Mouse (Mus musculus): Measurements from ENCODE around the gene Erv3.

Gene Erv3

DNA sequence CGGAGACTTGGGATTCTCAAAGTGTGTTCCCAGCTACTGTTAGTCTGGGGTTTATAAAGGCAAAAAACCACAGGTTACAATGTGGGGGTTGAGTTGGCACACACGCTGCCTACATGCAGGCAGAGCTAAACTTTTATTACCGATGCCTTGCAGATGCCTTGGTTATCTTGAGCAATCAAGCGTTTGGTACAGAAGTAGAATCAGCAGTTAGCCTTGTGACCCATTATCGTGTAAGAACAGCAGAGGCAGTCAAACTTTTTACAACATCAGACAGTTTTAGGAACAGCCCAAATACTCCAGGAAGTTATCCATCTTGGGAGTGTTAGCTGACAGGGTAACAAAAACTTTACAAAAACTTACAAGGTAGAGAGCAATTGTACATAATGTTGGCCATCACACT, at the start of gene Erv3:
Gene Erv3, minus strand, starts transcription at position 27 of the 400 bp plus-strand sequence.
- DNase-seq (ENCODE audit: low read depth): no peak

GRCm38 (mm10) chr2:131908906-131909305, 49.4 kb upstream of the Erv3 start:
- no peak for DNase-seq (ENCODE audit: low read depth)

- no peak for DNase-seq (ENCODE audit: low read depth)
Measured at GRCm38 (mm10) chr2:131908351-131908861, 48.9 kb upstream of the Erv3 start.

GRCm38 (mm10) chr2:131907311-131907710, 47.8 kb upstream of the Erv3 start:
- no peak for DNase-seq (ENCODE audit: low read depth)

GRCm38 (mm10) chr2:131906846-131907245, 47.3 kb upstream of the Erv3 start:
- no peak for DNase-seq (ENCODE audit: low read depth)

DNA sequence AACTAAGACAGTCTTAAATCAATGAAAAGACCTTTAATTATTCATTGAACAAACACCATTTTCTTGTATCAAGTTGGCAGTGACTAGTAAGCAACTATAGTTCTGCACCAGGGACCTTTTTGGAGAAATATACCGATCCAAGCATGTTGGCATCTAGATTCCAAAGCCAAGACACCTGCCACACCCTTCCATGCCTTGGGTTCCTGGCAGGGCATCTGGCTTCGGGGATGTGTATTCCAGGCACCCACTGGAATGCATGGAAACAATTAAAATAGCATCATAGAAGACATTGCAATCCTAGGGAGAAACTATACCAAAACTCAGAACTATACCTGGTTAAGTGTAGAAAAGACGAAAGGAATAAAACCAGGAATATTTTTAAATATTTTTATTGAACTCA, 46.7 kb upstream of the Erv3 start:
- DNase-seq (ENCODE audit: low read depth): no peak

GRCm38 (mm10) chr2:131905776-131906175, 46.2 kb upstream of the Erv3 start:
- no peak for DNase-seq (ENCODE audit: low read depth)

DNA sequence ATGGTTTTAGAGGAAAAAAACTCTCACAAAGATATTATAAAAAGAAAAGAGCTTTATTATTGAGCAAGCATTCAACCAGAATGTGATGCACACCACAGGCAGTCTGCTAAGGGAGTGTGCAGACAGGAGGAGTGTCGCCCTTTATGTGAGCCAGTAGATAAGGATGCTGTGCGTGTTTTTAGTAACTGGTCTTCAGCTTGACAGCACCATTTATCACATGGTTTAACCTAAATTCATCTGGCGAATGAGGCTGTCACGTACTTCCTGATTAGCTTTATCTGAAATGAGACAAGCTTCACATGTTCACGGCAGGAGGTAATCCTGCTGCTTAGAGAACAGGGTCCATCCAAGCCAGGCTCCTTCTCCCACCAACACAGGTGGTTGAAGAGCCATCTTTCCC, 45.5 kb upstream of the Erv3 start:
- peak; percentile 60 for DNase-seq (ENCODE audit: low read depth)

DNA sequence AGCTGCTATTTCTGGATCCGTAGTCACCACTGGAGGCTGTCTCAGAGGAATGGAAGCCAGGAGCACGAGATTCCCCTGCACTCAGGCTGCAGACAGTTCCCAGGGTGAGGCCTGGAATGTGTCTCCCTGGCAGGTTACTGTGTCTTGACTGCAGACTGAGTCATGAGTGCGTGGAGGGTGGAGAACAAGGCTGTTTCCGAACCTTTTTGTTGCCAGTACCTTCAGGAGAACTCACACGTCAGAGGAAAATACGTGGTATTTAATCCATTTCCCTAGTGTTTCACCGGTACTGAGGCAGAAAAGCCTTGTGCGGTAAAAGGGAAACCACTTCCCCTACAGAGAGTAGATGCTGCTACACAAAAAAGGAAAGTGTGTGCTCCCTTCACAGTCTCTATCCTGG, 43.3 kb upstream of the Erv3 start:
- no peak for DNase-seq (ENCODE audit: low read depth)

GRCm38 (mm10) chr2:131902423-131902822, 42.9 kb upstream of the Erv3 start:
- DNase-seq (ENCODE audit: low read depth): no peak

- no peak for DNase-seq (ENCODE audit: low read depth)
Measured at GRCm38 (mm10) chr2:131897336-131898109, 38.0 kb upstream of the Erv3 start.

DNA sequence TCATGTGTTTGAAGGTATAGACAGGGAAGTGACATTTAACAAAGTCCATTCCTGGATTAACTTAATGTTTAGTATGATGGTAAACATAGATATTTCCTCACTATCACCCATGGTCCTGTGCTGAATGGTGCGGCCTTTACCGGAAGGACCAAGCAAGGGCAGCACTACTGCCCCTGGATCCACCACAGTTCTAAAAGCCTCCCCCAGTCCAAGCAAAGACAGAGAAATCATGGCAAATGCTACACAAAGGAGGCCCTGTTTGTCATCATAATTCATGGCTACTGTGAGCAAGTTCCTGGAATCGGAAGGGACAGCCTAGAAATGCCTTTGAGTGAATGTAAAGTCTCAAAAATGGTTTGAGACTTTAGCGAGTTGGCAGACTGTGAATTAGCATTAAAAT, 36.5 kb upstream of the Erv3 start:
- DNase-seq (ENCODE audit: low read depth): no peak

DNA sequence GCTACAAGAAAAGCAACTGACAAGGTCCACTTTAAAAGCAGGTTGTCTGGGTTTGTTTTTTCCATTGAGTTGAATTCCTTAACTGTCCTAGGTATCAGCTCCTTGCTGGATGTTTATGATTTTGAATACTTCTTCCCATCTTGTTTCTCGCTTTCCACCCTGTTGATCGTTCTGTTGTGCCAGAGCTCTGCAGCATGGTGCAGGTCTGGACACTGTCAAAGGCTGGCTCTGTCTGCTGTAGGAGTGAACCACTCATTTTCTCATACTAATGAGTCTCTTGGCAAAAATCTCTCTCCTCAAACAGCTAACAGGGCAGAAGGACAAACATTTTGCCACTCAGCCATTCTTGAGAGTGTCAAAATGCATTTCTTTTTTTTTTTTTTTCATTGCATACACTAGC, 35.6 kb upstream of the Erv3 start:
- no peak for DNase-seq (ENCODE audit: low read depth)

DNA sequence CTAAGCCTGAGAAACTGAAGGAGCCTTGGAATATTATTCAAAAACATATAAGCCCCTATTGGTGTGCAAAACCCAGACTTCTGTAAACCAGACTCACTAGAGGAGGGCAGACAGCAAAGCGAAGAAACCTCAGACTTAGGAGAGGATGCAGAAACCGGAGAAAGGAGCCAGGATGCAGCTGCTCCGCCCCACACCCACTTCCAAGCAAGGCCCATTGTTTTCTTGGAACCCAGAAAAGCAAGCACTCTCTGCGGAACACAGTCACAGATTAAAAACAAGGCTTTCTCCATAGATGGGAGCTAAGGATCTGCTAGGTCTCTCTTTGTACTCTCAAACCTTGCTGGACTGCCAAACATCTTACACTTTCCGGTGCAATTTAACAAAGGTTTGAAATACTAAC, 33.0 kb upstream of the Erv3 start:
- DNase-seq (ENCODE audit: low read depth): no peak

DNA sequence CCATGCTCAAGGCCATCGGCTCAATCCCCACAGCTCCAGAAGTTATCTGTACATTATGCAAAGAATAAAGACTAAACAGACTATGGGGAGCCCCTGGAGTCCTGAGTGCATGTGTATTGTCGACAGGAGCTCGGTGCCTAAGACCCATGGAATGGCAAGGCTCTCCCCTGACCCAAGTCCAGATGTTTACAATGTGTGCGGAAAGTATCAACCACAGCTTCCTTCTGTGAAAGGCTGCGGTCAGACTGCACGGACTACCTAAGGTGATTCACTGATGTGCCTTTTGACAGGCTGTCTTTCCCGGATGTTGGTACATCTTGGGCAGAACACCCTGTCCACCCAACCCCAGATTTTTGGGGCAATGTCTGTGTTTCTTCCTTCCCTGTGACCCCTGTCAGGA, 28.7 kb upstream of the Erv3 start:
- no peak for DNase-seq (ENCODE audit: low read depth)

- no peak for DNase-seq (ENCODE audit: low read depth)
Measured at GRCm38 (mm10) chr2:131886503-131887160, 27.1 kb upstream of the Erv3 start.

GRCm38 (mm10) chr2:131883136-131883535, 23.6 kb upstream of the Erv3 start:
- DNase-seq (ENCODE audit: low read depth): no peak

DNA sequence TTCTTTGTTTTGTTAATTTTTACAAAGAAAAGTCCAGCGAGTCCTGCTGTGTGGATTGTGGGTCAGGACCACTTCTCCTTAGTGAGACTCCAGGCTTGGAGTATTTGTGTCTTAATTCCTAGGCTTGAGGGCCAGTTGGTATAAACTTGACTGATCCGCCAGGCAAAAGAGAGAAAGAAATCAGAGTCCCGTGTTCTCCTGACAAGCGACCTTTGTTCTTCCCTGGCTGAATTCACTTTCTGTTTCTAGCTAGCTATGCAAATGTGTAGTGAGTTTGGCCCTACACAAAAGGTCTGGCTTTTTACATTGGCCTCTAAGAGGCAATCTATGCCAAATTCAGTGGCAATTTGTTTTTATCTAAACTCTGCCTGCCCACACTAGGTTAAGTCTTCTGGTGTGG, 22.2 kb upstream of the Erv3 start:
- DNase-seq (ENCODE audit: low read depth): no peak

GRCm38 (mm10) chr2:131876551-131877265, 17.2 kb upstream of the Erv3 start:
- DNase-seq (ENCODE audit: low read depth): no peak

GRCm38 (mm10) chr2:131873376-131873775, 13.8 kb upstream of the Erv3 start:
- DNase-seq (ENCODE audit: low read depth): no peak

DNA sequence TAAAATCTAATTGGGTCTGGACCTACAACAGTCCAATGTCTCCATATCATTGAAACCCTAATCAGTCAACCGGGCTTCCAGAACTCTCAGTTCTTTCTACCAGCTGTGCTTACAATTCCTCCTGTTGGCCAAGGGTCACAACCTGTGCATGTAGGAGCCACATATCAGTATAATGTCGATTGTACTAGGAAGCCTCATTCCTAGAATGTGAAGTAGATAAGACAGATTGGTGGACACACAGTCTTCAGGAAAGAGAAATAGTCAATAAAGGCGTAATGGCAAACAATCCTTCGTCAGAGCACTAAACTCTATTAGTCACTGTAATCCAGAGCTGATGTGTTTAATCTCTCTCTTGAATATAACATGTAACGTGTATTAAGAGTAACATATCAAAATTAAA, 9.4 kb upstream of the Erv3 start:
- DNase-seq (ENCODE audit: low read depth): no peak

GRCm38 (mm10) chr2:131866676-131867075, 7.1 kb upstream of the Erv3 start:
- DNase-seq (ENCODE audit: low read depth): no peak

DNA sequence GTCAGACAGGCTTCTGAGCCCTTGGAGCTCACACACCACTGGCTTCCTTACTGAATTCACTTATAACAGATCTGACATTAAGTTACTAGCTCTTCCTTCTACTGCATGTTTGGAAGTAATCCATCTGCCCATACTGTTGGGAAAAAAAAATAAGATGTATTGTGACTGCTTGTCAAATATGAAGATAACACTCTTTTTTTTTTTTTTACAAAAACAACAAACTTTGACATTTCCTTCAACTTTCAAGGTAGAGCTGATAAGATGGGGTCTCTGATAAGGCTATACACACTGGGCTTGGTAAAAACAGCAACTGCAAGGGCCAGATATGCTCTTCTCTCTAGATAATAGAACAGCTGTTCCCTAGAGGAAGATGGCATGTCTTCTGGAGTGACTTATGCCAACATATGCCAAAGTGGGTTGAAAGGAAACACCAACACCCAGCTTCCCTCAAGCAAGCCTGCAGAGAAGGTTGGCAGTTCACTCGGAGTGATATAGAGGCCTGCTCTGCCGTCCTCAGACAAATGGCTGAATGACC, 4.8 kb upstream of the Erv3 start:
- no peak for DNase-seq (ENCODE audit: low read depth)

All from c-Kit-positive CD71-positive TER-119-negative erythroid progenitor cells, embryonic 14.5 days (primary cell).